Mouse (Mus musculus): ENCODE measurements around the gene Antxrl. TPM values are rescaled to one million over a fixed set of nuclear protein-coding genes. Genes with fewer than 3 reads are reported as not detected.

Gene Antxrl
- total RNA-seq (2022), result not detected

GRCm38 (mm10) chr14:34052516-34052915, at the start of gene Antxrl:
Gene Antxrl (plus strand): TSS chr14:34052707.
- DNase-seq (ENCODE audit: low spot score in 2 of 2), result no peak

- no peak for DNase-seq (ENCODE audit: low spot score in 2 of 2)
Observed at GRCm38 (mm10) chr14:34015063-34015462, 37.4 kb upstream of the Antxrl start, which contains the start of gene Gm30083. Gene Gm30083 (minus strand): TSS chr14:34015182.

DNA sequence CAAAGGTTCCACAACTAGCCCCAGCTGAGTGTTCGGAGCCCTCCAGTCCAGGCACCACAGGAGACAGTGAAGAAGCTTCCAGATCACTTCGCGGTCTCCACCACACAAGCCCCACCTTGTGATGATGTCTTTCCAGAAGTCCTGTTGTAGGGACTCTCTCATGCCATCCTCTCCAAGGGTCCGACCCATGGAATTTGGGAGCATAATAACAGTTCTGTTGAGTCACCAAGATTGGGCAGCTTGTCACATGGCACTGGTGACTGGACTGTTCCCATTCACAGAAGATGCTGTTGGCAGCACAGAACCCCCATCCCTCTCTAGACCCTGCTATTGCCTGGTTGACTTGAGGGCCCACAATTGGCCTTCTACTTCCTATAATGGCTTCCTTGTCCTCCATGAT, 36.1 kb upstream of the Antxrl start, which contains the start of gene Gm5460:
Gene Gm5460 (plus strand): TSS at position 378 of the 400 bp plus-strand sequence.
- DNase-seq (ENCODE audit: low spot score in 2 of 2), result no peak

DNA sequence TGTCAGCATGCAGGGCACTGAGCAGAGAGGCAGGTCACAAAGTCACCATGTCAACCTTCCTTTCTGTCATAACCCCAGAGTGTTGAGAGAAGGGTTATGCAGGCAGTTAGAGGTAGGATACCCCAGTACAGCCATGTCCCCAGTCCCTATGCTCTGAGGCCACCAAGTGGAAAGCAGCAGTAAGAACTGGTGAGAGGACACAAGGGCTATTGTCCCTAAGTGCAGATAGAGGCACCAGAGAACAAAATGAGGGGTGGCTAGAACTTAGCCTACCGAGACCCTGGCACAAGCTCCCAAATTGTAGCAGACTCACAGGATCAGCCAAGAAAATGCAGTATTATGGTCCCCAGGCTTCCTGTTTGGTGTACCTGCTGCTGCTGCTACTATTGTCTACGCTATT, 35.6 kb upstream of the Antxrl start:
- DNase-seq (ENCODE audit: low spot score in 2 of 2), result no peak

- no peak for DNase-seq (ENCODE audit: low spot score in 2 of 2)
Observed at GRCm38 (mm10) chr14:34026710-34027109, 25.8 kb upstream of the Antxrl start.

- no peak for DNase-seq (ENCODE audit: low spot score in 2 of 2)
Observed at GRCm38 (mm10) chr14:34033841-34034610, 18.5 kb upstream of the Antxrl start.

DNA sequence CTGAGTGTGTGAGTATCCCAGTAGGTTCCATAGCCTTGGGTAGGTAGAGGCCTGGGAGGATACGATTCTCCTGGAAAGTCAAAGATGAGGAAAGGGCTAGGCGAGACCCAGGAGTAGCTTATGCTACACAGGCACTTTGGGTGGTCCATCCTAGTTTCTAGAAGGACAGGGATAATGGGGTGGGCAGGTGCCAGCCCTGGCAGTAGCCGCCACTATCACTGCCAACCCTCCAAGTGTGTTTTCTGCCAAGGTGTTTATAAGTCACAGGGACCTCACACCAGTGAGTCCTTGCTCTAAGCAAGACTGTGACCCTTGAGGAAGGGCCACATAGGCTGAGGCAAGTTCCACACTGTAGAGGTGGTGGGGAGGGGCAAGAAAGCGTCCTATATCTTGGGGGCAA, 11.3 kb upstream of the Antxrl start:
- no peak for DNase-seq (ENCODE audit: low spot score in 2 of 2)

GRCm38 (mm10) chr14:34043341-34043740, 9.2 kb upstream of the Antxrl start:
- DNase-seq (ENCODE audit: low spot score in 2 of 2), result no peak

DNA sequence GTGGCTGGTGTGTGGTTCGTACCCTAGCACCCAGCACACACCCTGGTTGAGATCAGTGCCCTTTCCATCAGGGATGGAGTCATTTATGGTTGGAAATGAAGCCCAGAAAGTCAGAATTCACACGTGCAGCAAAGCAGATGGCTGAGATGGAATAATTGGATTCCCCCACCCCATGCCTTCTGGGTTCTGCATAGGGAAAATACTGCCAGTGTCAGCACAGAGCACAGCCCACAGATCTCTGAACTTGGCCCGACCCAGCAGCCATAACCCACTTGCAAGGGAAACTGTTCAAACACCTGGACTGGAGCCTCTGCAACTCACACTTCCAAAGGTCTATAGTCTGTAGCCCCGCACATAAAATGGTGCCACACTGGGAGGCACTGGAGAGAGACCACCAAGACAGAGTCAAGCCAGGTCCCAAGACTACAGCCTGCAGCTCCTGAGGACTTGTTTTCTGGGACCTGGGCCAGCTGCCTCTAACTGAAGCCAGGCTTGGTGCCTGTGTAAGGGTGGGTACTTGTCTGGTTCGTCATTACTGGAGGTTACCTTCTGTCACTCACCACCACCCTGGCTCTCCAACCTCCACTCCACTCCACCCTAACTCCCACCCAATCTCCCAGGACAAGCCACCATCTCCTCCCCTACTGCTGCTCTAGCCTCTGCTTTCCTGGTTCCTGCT, 2.3 kb upstream of the Antxrl start:
- no peak for DNase-seq (ENCODE audit: low spot score in 2 of 2)

DNA sequence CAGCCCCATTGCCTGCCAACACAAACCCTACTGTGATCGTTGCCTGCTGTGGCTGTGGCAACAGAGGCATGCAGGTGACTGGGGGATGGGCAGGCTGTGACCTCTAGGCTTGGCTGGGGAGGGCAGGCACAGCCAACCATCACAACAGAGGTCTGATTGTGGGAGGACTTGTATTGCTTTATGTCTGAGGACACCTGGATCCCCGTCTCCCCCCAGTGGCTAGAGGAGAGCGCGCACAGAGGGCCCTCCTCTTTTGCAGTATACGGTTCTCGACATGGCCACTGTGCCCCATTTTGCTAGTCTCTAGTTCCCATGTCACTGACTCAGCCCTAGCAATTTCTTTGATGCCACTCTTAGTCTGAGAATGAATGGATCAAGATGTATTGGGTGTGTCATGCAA, 19.2 kb downstream of the Antxrl start:
- no peak for DNase-seq (ENCODE audit: low spot score in 2 of 2)

- DNase-seq (ENCODE audit: low spot score in 2 of 2), result no peak
Observed at GRCm38 (mm10) chr14:34075346-34075745, 22.8 kb downstream of the Antxrl start.

- no peak for DNase-seq (ENCODE audit: low spot score in 2 of 2)
Observed at GRCm38 (mm10) chr14:34077222-34077621, 24.7 kb downstream of the Antxrl start.

- no peak for DNase-seq (ENCODE audit: low spot score in 2 of 2)
Observed at GRCm38 (mm10) chr14:34078293-34078692, 25.8 kb downstream of the Antxrl start.

GRCm38 (mm10) chr14:34080321-34080997, 28.0 kb downstream of the Antxrl start:
- peak; percentile 10 to 32 for DNase-seq (ENCODE audit: low spot score in 2 of 2)

GRCm38 (mm10) chr14:34085731-34086130, 33.2 kb downstream of the Antxrl start, which contains the start of gene Anxa8:
Gene Anxa8 (plus strand): TSS chr14:34085981.
- no peak for DNase-seq (ENCODE audit: low spot score in 2 of 2)

DNA sequence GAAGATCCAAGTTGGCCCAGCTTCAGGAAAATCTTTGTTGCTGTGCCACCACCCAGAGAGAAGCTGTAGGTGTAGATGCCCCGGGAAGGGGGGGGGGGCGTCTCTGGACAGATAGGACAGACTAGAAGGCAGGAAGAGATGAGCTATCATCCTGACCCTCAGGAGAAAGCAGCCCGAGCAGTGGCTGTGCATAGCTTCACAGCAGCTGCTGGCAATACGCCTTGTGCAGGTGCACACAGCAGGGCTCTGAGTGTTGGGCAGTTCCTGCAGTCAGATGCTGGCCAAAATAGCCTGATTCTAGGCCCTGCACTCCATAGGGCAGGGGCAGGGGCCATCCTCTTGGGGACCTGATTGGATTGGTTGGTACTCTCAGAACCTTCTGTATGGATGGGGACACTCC, 34.3 kb downstream of the Antxrl start:
- no peak for DNase-seq (ENCODE audit: low spot score in 2 of 2)

DNA sequence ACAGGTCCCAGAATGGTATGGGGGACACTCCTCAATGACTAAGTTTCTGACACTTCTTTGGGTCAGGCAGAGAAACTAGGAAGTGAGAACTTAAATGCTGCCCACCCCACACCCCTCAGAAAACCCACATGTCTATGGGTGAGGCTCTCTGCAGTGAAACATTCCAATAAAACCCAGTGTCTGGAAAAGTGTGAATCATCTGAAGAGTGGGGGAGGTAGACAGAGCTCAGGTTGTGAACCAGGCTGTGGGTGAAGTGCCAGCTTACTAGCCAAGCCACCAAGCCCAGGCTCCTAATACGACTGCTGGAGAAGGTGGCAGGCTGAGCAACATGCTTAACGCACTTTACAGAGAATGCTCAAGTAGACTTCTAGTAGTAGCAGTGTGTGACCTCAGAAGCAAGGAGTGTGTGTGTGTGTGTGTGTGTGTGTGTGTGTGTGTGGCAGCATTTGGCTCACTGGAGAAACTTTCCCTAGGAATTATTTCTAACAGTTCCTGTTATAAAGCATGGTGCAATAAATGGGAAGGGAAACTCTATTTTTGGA, 35.4 kb downstream of the Antxrl start:
- no peak for DNase-seq (ENCODE audit: low spot score in 2 of 2)

DNA sequence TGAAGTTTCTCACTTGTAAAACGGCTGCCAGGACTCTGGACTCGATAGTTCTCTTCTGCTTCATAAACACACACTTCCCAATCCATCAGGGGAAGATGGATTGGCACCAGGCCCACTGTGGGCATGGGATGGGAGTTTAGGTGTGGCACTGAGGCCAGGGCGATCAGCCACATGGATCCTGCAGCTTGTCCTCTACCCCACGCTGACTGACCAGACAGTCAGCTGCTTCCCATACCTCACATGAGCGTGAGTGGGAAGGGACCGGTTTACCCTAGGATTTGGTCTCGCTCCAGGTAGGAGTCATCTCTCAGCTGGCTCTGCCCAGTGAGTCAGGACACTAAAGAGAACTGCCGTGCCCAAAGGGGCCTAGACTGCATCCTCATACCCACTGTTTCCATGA, 37.3 kb downstream of the Antxrl start:
- no peak for DNase-seq (ENCODE audit: low spot score in 2 of 2)

DNA sequence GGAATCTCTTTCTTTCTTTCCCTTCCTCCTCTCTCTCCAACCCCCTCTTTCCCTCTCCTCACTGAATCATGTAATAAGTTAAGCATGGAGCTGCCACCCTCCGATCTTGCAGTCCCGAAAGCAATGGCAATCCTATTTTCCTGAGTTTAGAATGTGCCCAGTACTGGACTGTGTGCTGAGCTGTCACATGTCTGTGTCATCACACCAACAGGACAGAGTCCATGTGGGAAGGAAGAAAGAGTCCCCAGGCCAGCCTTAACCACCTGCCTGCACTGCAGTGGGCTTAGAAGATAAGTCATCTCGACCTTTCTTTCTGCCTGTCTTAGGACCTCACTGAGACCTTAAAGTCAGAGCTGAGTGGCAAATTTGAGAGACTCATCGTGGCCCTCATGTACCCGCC, 39.0 kb downstream of the Antxrl start:
- DNase-seq (ENCODE audit: low spot score in 2 of 2), result no peak

GRCm38 (mm10) chr14:34092856-34093255, 40.3 kb downstream of the Antxrl start:
- no peak for DNase-seq (ENCODE audit: low spot score in 2 of 2)

- no peak for DNase-seq (ENCODE audit: low spot score in 2 of 2)
Observed at GRCm38 (mm10) chr14:34096161-34096560, 43.7 kb downstream of the Antxrl start.

DNA sequence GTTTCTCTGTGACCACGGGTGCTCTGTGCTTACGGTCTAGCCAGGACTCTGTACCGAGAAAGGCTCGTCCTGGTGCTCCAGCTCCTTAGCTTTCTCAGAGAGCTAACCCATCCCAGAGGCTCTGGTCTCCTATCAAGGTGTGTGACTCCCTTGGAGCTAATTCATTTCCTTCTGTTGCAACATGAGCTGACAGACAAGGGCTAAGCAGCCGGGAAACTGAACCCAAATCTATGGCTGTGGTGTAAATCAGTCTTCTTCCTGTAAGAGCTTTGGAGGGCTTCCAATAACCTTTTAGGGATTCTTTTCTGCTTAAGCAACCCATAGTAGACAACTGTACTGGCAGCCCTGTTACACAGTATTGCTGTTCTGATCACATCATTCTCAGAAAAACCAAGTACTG, 50.1 kb downstream of the Antxrl start, which contains the start of gene A630023A22Rik:
Gene A630023A22Rik (minus strand): TSS at position 154 of the 400 bp plus-strand sequence.
- no peak for DNase-seq (ENCODE audit: low spot score in 2 of 2)
